Mouse (Mus musculus): ENCODE data around the gene Paip2b. TPM values are rescaled to one million over a fixed set of nuclear protein-coding genes. Genes with fewer than 3 reads are reported as not detected.
"Not testable (repeated sequence)": the region's sequence is repeated elsewhere in the genome, so short reads cannot be mapped to it uniquely, and the experiment has no call there.

Paip2b gene
- total RNA-seq, 2 experiments from 2014 or later: 32.5 to 36.2 TPM

GRCm38 (mm10) chr6:83802846-83803245, 28.7 kb downstream of the Paip2b start:
- no peak for DNase-seq (ENCODE audit: low spot score in 2 of 2)

GRCm38 (mm10) chr6:83802033-83802432, 29.5 kb downstream of the Paip2b start:
- no peak for DNase-seq (ENCODE audit: low spot score in 2 of 2)

DNA sequence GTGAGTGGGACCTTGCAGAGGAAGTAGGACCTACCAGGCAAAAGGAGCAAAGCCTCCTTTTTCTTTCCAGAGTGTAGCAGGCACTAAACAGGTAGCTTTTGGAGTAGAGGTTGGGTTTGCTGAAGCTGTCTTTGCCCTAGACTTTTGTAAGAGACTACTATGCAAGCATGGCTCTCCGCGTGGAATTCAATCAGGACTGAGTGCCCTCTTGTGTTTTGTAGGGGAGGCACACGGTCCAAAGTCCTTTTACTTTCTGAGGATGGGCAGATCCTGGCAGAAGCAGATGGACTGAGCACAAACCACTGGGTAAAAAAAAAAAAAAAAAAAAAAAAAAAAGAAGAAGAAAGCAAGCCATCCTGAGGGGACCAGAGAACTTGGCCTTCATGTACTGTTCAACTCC, 34.9 kb downstream of the Paip2b start:
- no peak for DNase-seq (ENCODE audit: low spot score in 2 of 2)

GRCm38 (mm10) chr6:83795492-83795900, 36.0 kb downstream of the Paip2b start:
- no peak for DNase-seq (ENCODE audit: low spot score in 2 of 2)

- peak; percentile 87 to 89 for DNase-seq (ENCODE audit: low spot score in 2 of 2)
These were observed 36.7 kb downstream of the Paip2b start, which contains the start of gene Nagk for GRCm38 (mm10) chr6:83794760-83795296. Nagk (plus strand) TSS chr6:83794982.

- DNase-seq (ENCODE audit: low spot score in 2 of 2): no peak
These were observed 40.2 kb downstream of the Paip2b start for GRCm38 (mm10) chr6:83791251-83791890.

- not testable (repeated sequence) for DNase-seq (ENCODE audit: low spot score in 2 of 2)
These were observed 41.0 kb downstream of the Paip2b start for GRCm38 (mm10) chr6:83790533-83790932.

GRCm38 (mm10) chr6:83788554-83788953, 43.0 kb downstream of the Paip2b start:
- no peak for DNase-seq (ENCODE audit: low spot score in 2 of 2)

DNA sequence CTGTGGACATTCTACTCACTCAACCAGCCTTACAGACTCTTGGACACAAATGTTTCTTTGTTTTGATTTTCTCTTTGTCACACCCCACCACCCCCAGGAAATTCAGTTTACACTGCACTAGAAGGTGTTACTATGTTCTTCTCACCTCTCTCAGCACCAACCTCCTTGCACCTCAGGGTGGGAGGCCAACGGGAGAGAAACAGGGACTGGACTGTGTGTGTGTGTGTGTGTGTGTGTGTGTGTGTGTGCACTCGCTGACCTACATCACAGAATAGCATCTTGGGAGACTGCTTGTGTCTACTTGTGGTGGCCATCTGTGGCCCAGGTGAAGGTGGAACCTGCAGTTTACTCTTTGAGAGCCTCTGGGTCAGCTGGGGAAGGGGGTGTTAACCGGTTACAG, 45.1 kb downstream of the Paip2b start:
- no peak for DNase-seq (ENCODE audit: low spot score in 2 of 2)

DNA sequence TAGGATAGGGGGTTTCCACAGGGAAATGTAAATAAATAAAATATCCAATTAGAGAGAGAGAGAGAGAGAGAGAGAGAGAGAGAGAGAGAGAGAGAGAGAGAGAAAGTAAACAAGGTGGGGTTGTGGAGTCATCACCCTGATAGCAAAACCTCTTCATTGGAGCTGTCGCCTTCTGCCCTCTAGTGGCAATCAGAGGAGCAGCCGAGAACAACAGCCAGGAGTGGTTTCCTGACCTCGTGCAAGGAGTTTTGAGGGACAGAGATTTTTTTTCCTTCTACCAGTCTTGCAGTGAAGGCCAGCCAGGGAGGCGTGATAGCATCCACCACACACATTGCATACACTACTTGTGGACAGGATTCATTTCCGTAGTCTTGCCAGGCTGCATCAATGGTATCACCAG, 52.5 kb downstream of the Paip2b start:
- DNase-seq (ENCODE audit: low spot score in 2 of 2): peak in 1 of 2 experiments; percentile 33

GRCm38 (mm10) chr6:83778306-83778705, 53.2 kb downstream of the Paip2b start:
- DNase-seq (ENCODE audit: low spot score in 2 of 2): no peak

GRCm38 (mm10) chr6:83775638-83776293, 55.8 kb downstream of the Paip2b start, which contains the start of gene Tex261:
Tex261 (minus strand) TSS chr6:83775813.
- peak; percentile 86 for DNase-seq (ENCODE audit: low spot score in 2 of 2)

DNA sequence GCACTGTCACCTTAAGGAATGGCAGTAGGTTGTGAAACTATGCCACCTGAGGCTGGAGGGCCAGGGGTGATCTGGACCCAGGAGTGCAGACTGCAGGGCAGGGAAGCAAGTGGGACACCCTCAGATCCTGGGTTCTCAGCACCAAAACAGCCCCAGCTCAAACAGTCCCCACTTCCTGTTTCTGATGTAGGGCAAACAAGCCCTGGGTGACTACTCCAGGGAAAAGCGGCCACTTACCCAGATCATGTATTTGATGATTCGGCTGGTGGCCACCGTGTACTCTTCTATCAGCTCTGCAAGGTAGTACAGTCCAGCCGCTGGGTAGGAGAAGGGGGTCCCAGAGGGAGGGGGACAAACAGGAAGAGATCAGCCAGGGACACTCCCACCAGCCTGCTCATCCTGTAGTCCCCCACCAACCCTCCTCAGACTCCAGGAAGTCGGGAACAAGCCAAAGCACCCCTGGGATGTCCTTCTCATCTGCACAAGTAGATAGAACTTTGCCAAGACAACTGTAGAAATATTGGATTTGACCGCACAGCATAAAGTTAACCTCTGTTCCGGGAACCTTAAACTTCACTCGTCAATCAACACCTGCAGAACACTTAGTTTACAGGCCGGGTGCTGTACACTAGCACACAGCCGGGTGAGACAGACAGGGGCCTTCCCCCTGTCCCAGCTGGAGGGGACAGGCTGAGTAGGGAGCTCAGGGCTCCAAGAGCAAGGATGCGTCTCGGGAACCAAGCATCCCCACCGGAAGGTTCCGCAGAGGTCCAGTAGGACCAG, 56.6 kb downstream of the Paip2b start:
- DNase-seq (ENCODE audit: low spot score in 2 of 2): no peak

GRCm38 (mm10) chr6:83774126-83774525, 57.4 kb downstream of the Paip2b start:
- DNase-seq (ENCODE audit: low spot score in 2 of 2): no peak

DNA sequence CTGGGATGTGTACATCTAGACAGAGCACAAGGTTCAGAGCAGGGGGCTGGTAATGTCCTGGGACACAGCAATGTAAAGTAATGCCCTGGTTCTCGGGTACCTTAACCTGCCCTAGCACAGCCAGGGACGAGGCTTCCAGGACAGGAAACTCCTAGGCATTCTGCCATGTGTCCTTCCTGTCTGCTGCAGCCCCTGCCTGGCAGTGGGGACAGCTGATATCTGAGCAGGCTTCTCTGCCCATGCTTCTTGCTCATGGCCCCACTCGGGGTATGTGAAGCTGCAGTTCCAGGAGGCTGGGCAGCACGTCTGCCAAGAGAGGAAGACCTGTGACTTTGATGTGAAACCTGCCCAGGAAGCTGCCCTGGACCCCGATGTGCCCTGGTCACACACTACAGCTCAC, 63.1 kb downstream of the Paip2b start:
- DNase-seq (ENCODE audit: low spot score in 2 of 2): no peak

GRCm38 (mm10) chr6:83766982-83767381, 64.6 kb downstream of the Paip2b start:
- no peak for DNase-seq (ENCODE audit: low spot score in 2 of 2)

DNA sequence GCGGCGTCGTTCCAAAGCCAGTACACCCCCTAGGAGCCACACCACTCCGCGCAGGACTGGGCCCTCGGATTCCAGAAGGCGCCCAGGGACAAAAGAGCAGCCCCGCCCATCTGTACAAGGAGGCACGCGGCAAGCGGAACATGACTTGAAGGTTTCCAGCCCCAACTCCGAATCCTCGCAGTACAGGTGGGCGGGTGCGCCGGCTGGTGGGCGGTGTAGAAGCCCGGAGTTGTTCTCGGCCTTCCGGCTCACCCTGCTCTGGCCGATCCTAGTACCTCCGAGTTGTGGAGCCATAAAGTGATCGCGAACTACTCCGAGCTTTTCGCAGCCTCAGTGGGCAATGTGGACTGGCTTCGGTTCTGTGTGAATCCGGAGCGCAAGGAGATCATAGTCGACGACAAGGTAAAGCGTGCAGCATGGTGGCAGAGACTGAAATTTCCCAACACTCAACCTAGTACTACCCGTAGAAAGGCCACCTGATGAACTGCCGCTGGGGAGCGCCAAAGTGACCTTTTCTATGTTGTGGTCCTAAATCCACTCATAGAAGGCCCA, 68.6 kb downstream of the Paip2b start:
- no peak for DNase-seq (ENCODE audit: low spot score in 2 of 2)

GRCm38 (mm10) chr6:83762344-83762743, 69.2 kb downstream of the Paip2b start, which contains the start of gene Ankrd53:
Ankrd53 (plus strand) TSS chr6:83762644.
- DNase-seq (ENCODE audit: low spot score in 2 of 2): no peak

DNA sequence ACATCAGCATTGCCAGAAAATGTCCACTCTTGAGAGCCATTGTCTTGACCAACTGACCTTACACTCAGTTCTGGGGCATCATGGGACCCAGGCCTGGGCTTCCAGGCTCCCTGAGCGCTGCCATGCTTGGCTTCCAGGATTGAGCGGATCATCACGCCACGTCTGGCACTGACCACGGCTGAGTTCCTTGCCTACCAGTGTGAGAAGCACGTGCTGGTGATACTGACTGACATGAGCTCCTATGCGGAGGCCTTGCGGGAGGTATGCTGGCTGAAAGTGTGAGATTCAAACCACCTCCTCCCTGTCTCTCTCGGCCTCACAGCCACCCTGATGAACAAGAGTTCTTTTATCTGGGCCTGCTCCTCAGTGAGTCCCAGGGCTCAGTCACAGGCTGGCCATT, 75.5 kb downstream of the Paip2b start:
- DNase-seq (ENCODE audit: low spot score in 2 of 2): no peak
